12 mouse cellular contexts compared by ENCODE assay signal in the genomic region with DNA sequence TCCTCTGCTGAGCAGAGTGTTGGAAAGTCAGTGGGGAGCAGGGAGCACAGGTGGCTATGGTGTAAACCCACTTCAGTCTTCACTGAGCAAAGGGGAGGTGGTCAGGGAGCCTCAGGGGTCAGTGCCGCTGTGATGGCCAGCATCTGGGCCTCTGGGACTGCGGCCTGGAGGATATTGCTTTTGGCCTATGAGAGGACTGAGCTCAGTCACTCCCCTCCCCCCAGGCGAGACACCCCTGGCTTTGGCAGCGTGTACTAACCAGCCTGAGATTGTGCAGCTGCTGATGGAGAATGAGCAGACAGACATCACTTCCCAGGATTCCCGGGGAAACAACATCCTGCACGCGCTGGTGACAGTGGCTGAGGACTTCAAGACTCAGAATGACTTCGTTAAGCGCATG. TPM values are rescaled to one million over a fixed set of nuclear protein-coding genes. Genes with fewer than 3 reads are reported as not detected.
DNase-seq lines count a peak whose midpoint lies in the region; ATAC-seq and TF ChIP-seq lines count a peak whose summit lies in the region.
"Had no signal": no experiment of that assay in that cellular context is flagged by ENCODE, and none has a peak within 500 bp of the region (broad histone marks: within the 10 kb centered on the region; RNA-seq: fewer than 3 reads in every experiment).

No protein-coding gene starts in this region.

- intact Hi-C loops in left cerebral cortex, adult 2 months (cut with DNase I), result loop anchor here (5.0 kb wide), 1 partner anchor 1089 kb away; no protein-coding TSS in a partner anchor
- intact Hi-C loops in left cerebral cortex, postnatal 14 days (cut with DNase I), result no loop called here
- intact Hi-C loops in heart, postnatal 25 days (cut with DNase I), result loop anchor here (5.0 kb wide), 4 partner anchors 46 to 211 kb away; partner anchors contain the start of gene Haspin
- intact Hi-C loops in gastrocnemius, adult 2 months (cut with DNase I), result no loop called here

- no peak overlapping the region for H3K4me3 ChIP-seq in left cerebral cortex, adult 2 months
- H3K4me3 ChIP-seq in stomach, embryonic 16.5 days (replicated peaks; ENCODE audit: low read length), result no peak overlapping the region
- no peak overlapping the region for H3K4me3 ChIP-seq in gastrocnemius, adult 2 months
- H3K4me3 ChIP-seq in midbrain, embryonic 10.5 days, result no peak overlapping the region
- H3K4me3 ChIP-seq: hindbrain, embryonic 15.5 days had no signal

- peak; percentile 66; the same call in 1 of the 2 replicates for ATAC-seq in stomach, embryonic 16.5 days (ENCODE audit: insufficient read depth, low FRiP score)

- WGBS in stomach, embryonic 16.5 days, result 41% methylated on average over 9 of the region's 9 CpGs
- WGBS in midbrain, embryonic 10.5 days, result 80% methylated on average over 9 of the region's 9 CpGs

- no peak for DNase-seq in left cerebral cortex, adult 2 months (ENCODE audit: extremely low spot score in 1 of 2, low spot score in 2 of 2)
- DNase-seq in left cerebral cortex, postnatal 14 days (ENCODE audit: low spot score in 2 of 2), result no peak
- peak; percentile 29 for DNase-seq in heart, postnatal 25 days (ENCODE audit: low spot score)
- DNase-seq in kidney, postnatal 4 days, result peak; percentile 70 to 75
- no peak for DNase-seq in adrenal gland, postnatal 14 days
- no peak for DNase-seq in gastrocnemius, adult 2 months
- DNase-seq in midbrain, embryonic 10.5 days (ENCODE audit: low spot score), result no peak
- DNase-seq: right cerebral cortex, postnatal 25 days; thymus, adult 2 months had no signal

- no peak overlapping the region; the same call in 1 of the 2 replicates for H3K9ac ChIP-seq in stomach, embryonic 16.5 days (ENCODE audit: low read length)
- H3K9ac ChIP-seq: hindbrain, embryonic 15.5 days had no signal

- H3K4me2 ChIP-seq in stomach, embryonic 16.5 days (ENCODE audit: low read depth, low read length), result no peak overlapping the region
- H3K4me2 ChIP-seq: hindbrain, embryonic 15.5 days had no signal

- peak overlapping the region; percentile 59 for H3K27ac ChIP-seq in left cerebral cortex, adult 2 months
- peak overlapping the region; percentile 63 for H3K27ac ChIP-seq in stomach, embryonic 16.5 days (ENCODE audit: low read length)
- no peak overlapping the region for H3K27ac ChIP-seq in gastrocnemius, adult 2 months
- H3K27ac ChIP-seq in midbrain, embryonic 10.5 days (replicated peaks), result no peak overlapping the region
- H3K27ac ChIP-seq: hindbrain, embryonic 15.5 days had no signal

- H3K27me3 ChIP-seq in stomach, embryonic 16.5 days (ENCODE audit: control insufficient read depth, insufficient read depth, low read length), result no peaks in the 10 kb centered on the region
- no peaks in the 10 kb centered on the region for H3K27me3 ChIP-seq in midbrain, embryonic 10.5 days (ENCODE audit: low read depth, poor library complexity, severe bottlenecking)
- H3K27me3 ChIP-seq: hindbrain, embryonic 15.5 days had no signal

- H3K36me3 ChIP-seq in stomach, embryonic 16.5 days (ENCODE audit: control insufficient read depth, insufficient read depth, low read length), result no peaks in the 10 kb centered on the region
- no peaks in the 10 kb centered on the region for H3K36me3 ChIP-seq in midbrain, embryonic 10.5 days
- H3K36me3 ChIP-seq: hindbrain, embryonic 15.5 days had no signal

- no peaks in the 10 kb centered on the region for H3K9me3 ChIP-seq in stomach, embryonic 16.5 days (replicated peaks; ENCODE audit: control insufficient read depth, low read length)
- H3K9me3 ChIP-seq in midbrain, embryonic 10.5 days (replicated peaks), result no peaks in the 10 kb centered on the region
- H3K9me3 ChIP-seq: hindbrain, embryonic 15.5 days had no signal

- TF ChIP-seq CTCF in left cerebral cortex, adult 2 months (IDR thresholded peaks at IDR 0.05), result no peak
- no peak for TF ChIP-seq CTCF in gastrocnemius, adult 2 months (IDR thresholded peaks at IDR 0.05)

- H3K4me1 ChIP-seq in stomach, embryonic 16.5 days (ENCODE audit: control insufficient read depth, insufficient read depth, low read length), result peaks cover 18% of the 10 kb centered on the region
- H3K4me1 ChIP-seq in midbrain, embryonic 10.5 days, result peaks cover 11% of the 10 kb centered on the region

RNA-seq across cellular contexts. Expression of gene Trpv3, which starts 16.2 kb away (rescaled TPM):
- total RNA-seq in left cerebral cortex, adult 2 months (2021), result under 1 TPM; 0.26 to 0.50 TPM
- under 1 TPM; 0.17 to 0.35 TPM for total RNA-seq in left cerebral cortex, postnatal 14 days (2021)
- total RNA-seq in heart, postnatal 25 days (2021), result under 1 TPM; 0.03 to 0.05 TPM
- polyA plus RNA-seq in stomach, embryonic 16.5 days (2015; fragmentation: Nextera tagmentation; extraction: Ambion mirVana), result 0.40 and 0.47 TPM in 2 replicates
- 0.15 TPM in 2 replicates for total RNA-seq in adrenal gland, postnatal 14 days (2021)
- not detected for total RNA-seq in gastrocnemius, adult 2 months (2021)
- polyA plus RNA-seq in midbrain, embryonic 10.5 days (2016; fragmentation: Nextera tagmentation; extraction: Ambion mirVana), result not detected in 2 replicates

RNA-seq across cellular contexts. Expression of gene Aspa, which starts 46.0 kb away (rescaled TPM):
- 10 to 100 TPM in 1 of 2 experiments, 1 to 10 TPM in 1; 8.9 to 10.4 TPM for total RNA-seq in left cerebral cortex, adult 2 months (2021)
- 1 to 10 TPM; 3.2 to 4.0 TPM for total RNA-seq in left cerebral cortex, postnatal 14 days (2021)
- total RNA-seq in heart, postnatal 25 days (2021), result 1 to 10 TPM; 1.3 to 1.4 TPM
- polyA plus RNA-seq in stomach, embryonic 16.5 days (2015; fragmentation: Nextera tagmentation; extraction: Ambion mirVana), result 4.2 and 4.5 TPM in 2 replicates
- 27.6 and 38.0 TPM in 2 replicates for total RNA-seq in adrenal gland, postnatal 14 days (2021)
- total RNA-seq in gastrocnemius, adult 2 months (2021), result 1 to 10 TPM; 2.1 to 5.1 TPM
- polyA plus RNA-seq in midbrain, embryonic 10.5 days (2016; fragmentation: Nextera tagmentation; extraction: Ambion mirVana), result 0.17 TPM in 1 of 2 replicates, not detected in the other
- polyA plus RNA-seq: limb, embryonic 11.5 days had no signal

RNA-seq across cellular contexts. Expression of gene Gm49340, which starts 46.2 kb away (rescaled TPM):
- total RNA-seq in left cerebral cortex, adult 2 months (2021), result not detected
- total RNA-seq in left cerebral cortex, postnatal 14 days (2021), result not detected
- not detected for total RNA-seq in heart, postnatal 25 days (2021)
- polyA plus RNA-seq in stomach, embryonic 16.5 days (2015; fragmentation: Nextera tagmentation; extraction: Ambion mirVana), result not detected in 2 replicates
- total RNA-seq in adrenal gland, postnatal 14 days (2021), result not detected in 2 replicates
- not detected for total RNA-seq in gastrocnemius, adult 2 months (2021)
- polyA plus RNA-seq in midbrain, embryonic 10.5 days (2016; fragmentation: Nextera tagmentation; extraction: Ambion mirVana), result not detected in 2 replicates
- polyA plus RNA-seq: hindbrain, embryonic 15.5 days; limb, embryonic 11.5 days; thymus, adult 2 months had no signal

RNA-seq across cellular contexts. Expression of gene Spata22, which starts 46.2 kb away (rescaled TPM):
- total RNA-seq in left cerebral cortex, adult 2 months (2021), result not detected
- not detected for total RNA-seq in left cerebral cortex, postnatal 14 days (2021)
- total RNA-seq in heart, postnatal 25 days (2021), result not detected
- polyA plus RNA-seq in stomach, embryonic 16.5 days (2015; fragmentation: Nextera tagmentation; extraction: Ambion mirVana), result 0.27 TPM in 1 of 2 replicates, not detected in the other
- total RNA-seq in adrenal gland, postnatal 14 days (2021), result 2.0 and 3.0 TPM in 2 replicates
- not detected for total RNA-seq in gastrocnemius, adult 2 months (2021)
- not detected in 2 replicates for polyA plus RNA-seq in midbrain, embryonic 10.5 days (2016; fragmentation: Nextera tagmentation; extraction: Ambion mirVana)
- polyA plus RNA-seq: hindbrain, embryonic 15.5 days; limb, embryonic 11.5 days; thymus, adult 2 months had no signal

RNA-seq across cellular contexts. Expression of gene Trpv1, which starts 49.3 kb away (rescaled TPM):
- total RNA-seq in left cerebral cortex, adult 2 months (2021), result under 1 TPM in 1 of 2 experiments, not detected in 1; 0.27 TPM
- under 1 TPM; 0.13 to 0.42 TPM for total RNA-seq in left cerebral cortex, postnatal 14 days (2021)
- not detected for total RNA-seq in heart, postnatal 25 days (2021)
- not detected in 2 replicates for polyA plus RNA-seq in stomach, embryonic 16.5 days (2015; fragmentation: Nextera tagmentation; extraction: Ambion mirVana)
- total RNA-seq in adrenal gland, postnatal 14 days (2021), result 0.15 TPM in 1 of 2 replicates, not detected in the other
- total RNA-seq in gastrocnemius, adult 2 months (2021), result under 1 TPM; 0.06 to 0.20 TPM
- not detected in 2 replicates for polyA plus RNA-seq in midbrain, embryonic 10.5 days (2016; fragmentation: Nextera tagmentation; extraction: Ambion mirVana)

Comparison
In these comparisons a context has a peak if more than half of its experiments do, and no peak if none do; other contexts are left out.
1. intact Hi-C loops: an anchor here in left cerebral cortex, adult 2 months (5.0 kb wide) and heart, postnatal 25 days (5.0 kb wide); none called in left cerebral cortex, postnatal 14 days and gastrocnemius, adult 2 months.
2. DNase-seq: peak in heart, postnatal 25 days (single experiment) and kidney, postnatal 4 days (2 of 2); none in left cerebral cortex, adult 2 months (0 of 2), left cerebral cortex, postnatal 14 days (0 of 2), adrenal gland, postnatal 14 days (single experiment), gastrocnemius, adult 2 months (single experiment) and midbrain, embryonic 10.5 days (single experiment).
3. H3K27ac ChIP-seq: peak in left cerebral cortex, adult 2 months (single experiment) and stomach, embryonic 16.5 days (single experiment); none in gastrocnemius, adult 2 months (single experiment) and midbrain, embryonic 10.5 days (single experiment).